Mouse (Mus musculus) G1E (cell line): Measurements from ENCODE around the gene Med25.

Experiments used
- CTCF ChIP-seq: IDR thresholded peaks from 2 replicates; pipeline ENCODE4 v1.5.1; 2012; ENCODE audit warnings: low read depth, low read length, inconsistent platforms, mixed read lengths
- GATA1 ChIP-seq: IDR thresholded peaks from 2 replicates; pipeline ENCODE4 v1.6.1; 2012; ENCODE audit warnings: borderline replicate concordance, low read length, inconsistent platforms, mixed read lengths

GRCm38 (mm10) chr7:44861429-44861816 lies 31.1 kb downstream of the Med25 start:
- TF ChIP-seq CTCF (no peak), GATA1 (no peak)
